Mouse (Mus musculus): ENCODE results near the gene Klk11.

The Klk11 gene

GRCm38 (mm10) chr7:43774364-43774763 is at the start of gene Klk11:
TSS of gene Klk11 (plus strand) at chr7:43774604.
- no peak for ATAC-seq (ENCODE audit: low TSS enrichment)

GRCm38 (mm10) chr7:43747788-43748187 is 26.6 kb upstream of the Klk11 start:
- ATAC-seq (ENCODE audit: low TSS enrichment): peak; percentile 47; the same call in 1 of the 2 replicates

GRCm38 (mm10) chr7:43752806-43753205 is 21.6 kb upstream of the Klk11 start:
- ATAC-seq (ENCODE audit: low TSS enrichment): no peak

- no peak for ATAC-seq (ENCODE audit: low TSS enrichment)
These were observed 7.9 kb upstream of the Klk11 start for GRCm38 (mm10) chr7:43766484-43766883.

- ATAC-seq (ENCODE audit: low TSS enrichment): no peak
These were observed 5.8 kb upstream of the Klk11 start, which contains the start of gene Klk12 for GRCm38 (mm10) chr7:43768597-43768996. TSS of gene Klk12 (plus strand) at chr7:43768897.

GRCm38 (mm10) chr7:43769636-43770035 is 4.8 kb upstream of the Klk11 start:
- no peak for ATAC-seq (ENCODE audit: low TSS enrichment)

- no peak for ATAC-seq (ENCODE audit: low TSS enrichment)
These were observed 3.7 kb upstream of the Klk11 start for GRCm38 (mm10) chr7:43770701-43771100.

- ATAC-seq (ENCODE audit: low TSS enrichment): no peak
These were observed 2.5 kb upstream of the Klk11 start for GRCm38 (mm10) chr7:43771916-43772315.

- no peak for ATAC-seq (ENCODE audit: low TSS enrichment)
These were observed 1.5 kb upstream of the Klk11 start for GRCm38 (mm10) chr7:43772901-43773300.

GRCm38 (mm10) chr7:43774802-43775201 is 398 bp downstream of the Klk11 start:
- no peak for ATAC-seq (ENCODE audit: low TSS enrichment)

- no peak for ATAC-seq (ENCODE audit: low TSS enrichment)
These were observed 1.1 kb downstream of the Klk11 start for GRCm38 (mm10) chr7:43775311-43776057.

GRCm38 (mm10) chr7:43776506-43776905 is 2.1 kb downstream of the Klk11 start:
- ATAC-seq (ENCODE audit: low TSS enrichment): no peak

GRCm38 (mm10) chr7:43777423-43777822 is 3.0 kb downstream of the Klk11 start:
- ATAC-seq (ENCODE audit: low TSS enrichment): no peak

- no peak for ATAC-seq (ENCODE audit: low TSS enrichment)
These were observed 4.0 kb downstream of the Klk11 start for GRCm38 (mm10) chr7:43778176-43778970.

GRCm38 (mm10) chr7:43780241-43780640 is 5.8 kb downstream of the Klk11 start:
- no peak for ATAC-seq (ENCODE audit: low TSS enrichment)

- ATAC-seq (ENCODE audit: low TSS enrichment): no peak
These were observed 6.3 kb downstream of the Klk11 start, which contains the start of gene Klk10 for GRCm38 (mm10) chr7:43780746-43781145. TSS of gene Klk10 (plus strand) at chr7:43781035.

GRCm38 (mm10) chr7:43781541-43781940 is 7.1 kb downstream of the Klk11 start:
- ATAC-seq (ENCODE audit: low TSS enrichment): no peak

GRCm38 (mm10) chr7:43782275-43783265 is 8.2 kb downstream of the Klk11 start:
- ATAC-seq (ENCODE audit: low TSS enrichment): peak; percentile 72

GRCm38 (mm10) chr7:43785286-43785685 is 10.9 kb downstream of the Klk11 start:
- no peak for ATAC-seq (ENCODE audit: low TSS enrichment)

- ATAC-seq (ENCODE audit: low TSS enrichment): no peak; the same call in 1 of the 2 replicates
These were observed 13.7 kb downstream of the Klk11 start for GRCm38 (mm10) chr7:43788096-43788495.

- no peak for ATAC-seq (ENCODE audit: low TSS enrichment)
These were observed 14.9 kb downstream of the Klk11 start for GRCm38 (mm10) chr7:43789295-43789694.

- ATAC-seq (ENCODE audit: low TSS enrichment): no peak
These were observed 17.2 kb downstream of the Klk11 start, which contains the start of gene Klk9 for GRCm38 (mm10) chr7:43791591-43791990. TSS of gene Klk9 (plus strand) at chr7:43791891.
